Mouse (Mus musculus) CD4-positive naive resting alpha-beta T cell, adult 76 days (primary cell): ENCODE data around the gene Tap1. TPM values are rescaled to one million over a fixed set of nuclear protein-coding genes. Genes with fewer than 3 reads are reported as not detected.

Experiments used
- total RNA-seq: library from RNA; stranded (reverse); gene quantifications from one replicate; pipeline ENCODE4 v1.2.4, GENCODE M21; 2023

Tap1 gene
- 157 TPM for total RNA-seq

DNA sequence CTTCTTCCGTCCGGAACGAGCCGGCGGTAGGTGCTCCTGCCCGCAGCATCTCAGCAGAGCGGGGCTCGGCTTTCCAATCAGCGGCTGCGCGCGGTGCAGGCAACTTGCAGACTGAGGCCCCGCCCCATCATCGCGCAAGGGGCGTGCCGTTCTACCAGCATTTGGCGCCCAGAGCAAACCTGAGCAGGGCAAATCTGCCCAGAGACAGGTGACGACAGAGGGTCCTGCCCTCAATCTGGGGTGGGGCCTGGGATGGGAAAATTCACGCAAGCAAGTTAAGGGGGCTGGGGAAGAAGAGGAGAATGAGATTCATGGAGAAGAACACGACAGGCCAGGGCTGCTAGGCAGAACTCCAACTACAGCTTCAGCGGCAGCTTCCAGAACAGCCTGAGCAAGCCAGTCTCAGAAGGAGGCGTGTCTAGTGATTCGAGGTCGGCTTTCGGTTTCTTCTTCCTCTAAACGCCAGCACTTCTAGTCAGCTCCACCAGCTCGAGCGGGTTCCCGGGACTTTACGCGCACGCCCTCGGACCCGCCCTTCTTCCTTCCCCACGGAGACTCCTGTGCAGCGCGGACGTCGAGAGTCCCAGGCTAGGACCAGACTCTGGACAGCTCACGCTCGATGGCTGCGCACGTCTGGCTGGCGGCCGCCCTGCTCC is at the start of gene Tap1, which contains the start of gene Psmb9:
TSS of gene Tap1 (plus strand) at position 293 of the 656 bp plus-strand sequence.
TSS of gene Psmb9 (minus strand) at position 504 of the 656 bp plus-strand sequence.

DNA sequence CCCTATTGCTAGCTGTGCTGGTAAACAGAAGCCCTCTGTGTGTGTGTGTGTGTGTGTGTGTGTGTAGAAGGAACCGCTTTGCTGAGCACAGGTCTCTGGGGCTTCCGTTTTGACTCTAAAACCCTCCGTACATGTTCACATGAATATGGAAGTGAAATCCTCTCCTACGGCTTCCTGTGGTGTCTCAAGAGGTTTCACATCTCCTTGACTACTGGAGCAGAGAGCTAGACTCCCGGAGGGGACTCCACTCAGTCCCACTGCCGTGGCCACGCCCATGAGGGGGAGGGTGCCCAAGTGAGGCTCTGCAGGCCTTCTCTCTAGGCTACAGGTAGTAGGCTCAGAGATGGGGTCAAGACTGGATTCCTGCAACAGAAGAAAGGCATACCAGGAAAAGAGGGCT is 44.3 kb upstream of the Tap1 start, which contains the start of gene H2-DMb2:
TSS of gene H2-DMb2 (plus strand) at position 275 of the 400 bp plus-strand sequence.

DNA sequence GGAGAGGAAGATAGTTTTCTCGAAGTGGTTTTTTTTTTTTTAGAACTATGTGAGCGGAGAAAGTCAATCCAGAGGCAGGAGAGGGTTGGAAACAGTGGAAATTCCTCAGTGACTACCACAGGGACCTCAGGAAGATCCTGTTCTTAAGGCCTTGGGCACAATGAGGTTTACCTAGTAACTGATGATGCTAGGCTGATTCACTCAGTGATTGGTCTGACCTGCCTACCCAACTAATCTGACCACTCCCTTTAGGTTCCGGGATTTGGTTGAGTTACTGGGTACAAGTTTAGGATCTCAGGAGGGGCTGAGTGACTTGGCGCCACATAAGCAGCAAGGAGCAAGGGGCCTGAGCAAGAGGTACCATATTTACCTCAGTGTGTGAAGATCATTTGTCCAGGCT is 34.4 kb upstream of the Tap1 start, which contains the start of gene H2-DMb1:
TSS of gene H2-DMb1 (plus strand) at position 150 of the 400 bp plus-strand sequence.

DNA sequence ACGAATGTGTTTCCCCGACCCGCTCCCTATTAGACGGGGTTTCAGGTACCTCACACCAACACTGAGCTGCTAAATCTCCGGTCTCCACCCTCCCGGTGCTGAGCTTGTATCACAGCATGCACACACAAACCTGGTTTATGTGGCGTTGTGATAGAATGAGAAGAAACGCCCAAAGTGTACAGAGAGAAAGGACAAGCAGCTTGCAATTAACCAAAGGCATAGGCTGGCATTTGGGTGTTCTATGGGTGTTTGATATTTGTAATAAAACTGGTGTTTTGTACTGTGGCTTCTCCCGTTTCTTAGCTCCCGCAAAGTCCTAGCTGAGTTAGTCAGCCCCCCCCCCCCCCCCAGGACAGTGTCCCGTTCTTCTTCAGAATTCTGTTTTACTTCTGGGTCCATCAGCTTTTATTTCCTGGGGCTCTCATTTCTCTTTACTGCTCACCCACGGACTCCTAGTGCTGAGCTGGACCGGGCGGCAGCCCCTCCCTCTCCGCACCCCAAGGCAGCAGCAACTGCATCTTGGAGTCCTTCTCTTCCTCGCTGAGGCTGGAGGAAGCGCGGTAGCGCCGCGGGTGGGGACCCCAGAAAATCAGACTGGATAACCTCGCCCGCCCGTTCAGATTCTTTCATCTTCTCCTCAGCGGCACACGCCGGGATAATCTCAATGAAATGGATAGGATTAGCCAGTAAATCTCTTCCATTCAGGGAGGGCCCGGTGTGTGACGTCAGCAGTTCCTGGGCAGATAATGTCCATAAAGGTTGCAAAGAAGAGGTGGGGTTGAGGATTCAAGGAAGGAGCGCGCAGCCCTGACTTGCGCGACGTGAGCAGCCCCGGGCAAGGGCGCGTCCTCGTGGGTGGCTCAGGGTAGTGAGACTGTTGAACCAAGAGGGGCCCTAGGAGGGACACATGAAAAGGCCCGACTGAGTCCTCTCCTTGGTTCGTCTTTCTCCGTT is 9.9 kb downstream of the Tap1 start, which contains the start of gene Psmb8:
TSS of gene Psmb8 (plus strand) at position 781 of the 954 bp plus-strand sequence.

DNA sequence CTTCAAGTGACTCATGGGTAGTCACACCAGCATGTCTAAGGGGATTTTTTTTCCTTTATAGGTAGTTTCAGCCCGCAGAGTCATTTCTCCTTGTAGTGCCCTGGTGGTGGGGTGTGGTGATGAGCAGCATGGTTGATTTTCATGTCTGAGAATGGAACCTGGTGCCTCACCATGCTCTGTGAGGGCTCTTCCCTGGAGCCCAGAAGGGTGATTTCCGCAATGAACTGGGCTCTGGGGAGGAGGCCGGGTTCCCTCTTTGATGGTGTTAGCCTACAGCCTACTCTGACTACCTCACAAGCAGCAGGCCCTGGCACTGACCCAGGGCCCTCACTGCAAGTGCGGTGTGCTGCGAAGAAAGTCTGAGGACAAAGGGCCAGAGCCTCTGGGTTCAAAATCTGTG is 16.1 kb downstream of the Tap1 start, which contains the start of gene Tap2:
TSS of gene Tap2 (plus strand) at position 84 of the 400 bp plus-strand sequence.

DNA sequence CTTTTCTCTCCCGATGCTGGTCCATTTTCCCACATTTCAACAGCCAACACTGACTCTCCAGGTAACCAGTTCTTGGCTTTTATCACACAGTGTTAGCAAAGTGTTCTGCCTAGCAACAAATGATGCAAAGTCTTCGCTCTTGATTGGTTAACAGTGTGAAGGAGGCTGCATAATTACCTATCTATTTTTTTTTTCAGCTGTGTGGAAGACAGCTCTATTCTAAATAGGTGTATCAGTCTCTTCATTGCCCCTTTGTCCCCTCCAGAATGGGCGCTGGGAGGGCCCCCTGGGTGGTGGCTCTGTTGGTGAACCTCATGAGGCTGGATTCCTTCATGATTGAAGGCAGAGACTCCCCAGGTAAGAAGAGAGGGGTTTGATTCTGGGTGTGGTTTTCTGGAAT is 51.4 kb downstream of the Tap1 start, which contains the start of gene H2-Ob:
TSS of gene H2-Ob (plus strand) at position 198 of the 400 bp plus-strand sequence.

Other genes with a start within 250 kb of the Tap1 start
- 53.9 TPM for gene Pfdn6, start 247.2 kb upstream of the Tap1 start, total RNA-seq
- 50.8 TPM for gene Wdr46, start 246.9 kb upstream of the Tap1 start, total RNA-seq
- 12.2 TPM for gene B3galt4, start 236.1 kb upstream of the Tap1 start, total RNA-seq
- 60.4 TPM for gene Vps52, start 231.7 kb upstream of the Tap1 start, total RNA-seq
- gene Rps18, start 231.6 kb upstream of the Tap1 start, total RNA-seq = 2,154 TPM
- gene H2-K1, start 187.2 kb upstream of the Tap1 start, total RNA-seq = 5,034 TPM
- gene Ring1, start 162.9 kb upstream of the Tap1 start, total RNA-seq = 33.7 TPM
- gene H2-Ke6, start 159.5 kb upstream of the Tap1 start, total RNA-seq = 127 TPM
- 76.3 TPM for gene Slc39a7, start 155.9 kb upstream of the Tap1 start, total RNA-seq
- 107 TPM for gene Rxrb, start 155.7 kb upstream of the Tap1 start, total RNA-seq
- gene Col11a2, start 148.1 kb upstream of the Tap1 start, total RNA-seq = 34.2 TPM
- 18.9 TPM for gene H2-Oa, start 95.2 kb upstream of the Tap1 start, total RNA-seq
- gene H2-DMa, start 68.0 kb upstream of the Tap1 start, total RNA-seq = 66.2 TPM
- 332 TPM for gene Brd2, start 64.9 kb upstream of the Tap1 start, total RNA-seq
- 84.4 TPM for gene H2-DMb2, start 44.2 kb upstream of the Tap1 start, total RNA-seq
- gene H2-DMb1, start 34.5 kb upstream of the Tap1 start, total RNA-seq = 38.3 TPM
- gene Psmb9, start 211 bp downstream of the Tap1 start, total RNA-seq = 98.4 TPM
- gene Psmb8, start 10.2 kb downstream of the Tap1 start, total RNA-seq = 178 TPM
- gene Tap2, start 16.0 kb downstream of the Tap1 start, total RNA-seq = 125 TPM
- gene H2-Ob, start 51.4 kb downstream of the Tap1 start, total RNA-seq = 105 TPM
- gene H2-Ab1, start 70.1 kb downstream of the Tap1 start, total RNA-seq = 370 TPM
- 382 TPM for gene H2-Aa, start 100.3 kb downstream of the Tap1 start, total RNA-seq
- gene H2-Eb1, start 118.3 kb downstream of the Tap1 start, total RNA-seq = 280 TPM
- gene H2-Eb2, start 138.1 kb downstream of the Tap1 start, total RNA-seq = 3.8 TPM
- 0.85 TPM for gene Btnl2, start 167.3 kb downstream of the Tap1 start, total RNA-seq
- 0.35 TPM for gene Btnl1, start 189.6 kb downstream of the Tap1 start, total RNA-seq
- gene BC051142, start 211.3 kb downstream of the Tap1 start, total RNA-seq = 4.0 TPM